Mouse (Mus musculus): ENCODE data around the gene Cand2.

DNA sequence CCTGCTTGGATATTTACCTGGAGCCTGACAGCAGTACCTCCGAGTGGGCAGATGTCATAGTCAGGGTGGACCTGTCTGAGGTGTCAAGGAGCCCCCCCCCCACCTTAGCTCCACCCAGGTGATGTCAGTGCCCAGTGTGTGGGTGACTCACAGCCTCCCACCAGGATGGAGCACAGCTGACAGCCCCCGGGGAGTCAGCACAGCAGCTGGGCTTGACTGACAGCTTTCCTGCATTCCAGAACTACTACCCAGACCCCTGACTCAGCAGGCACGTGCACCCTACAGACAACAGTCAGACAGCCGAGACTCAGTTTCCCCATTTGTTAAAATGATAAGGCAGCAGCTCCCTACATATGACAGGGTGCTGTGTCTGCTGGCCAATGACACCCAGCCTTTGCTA is 13.4 kb upstream of the Cand2 start:
- TF ChIP-seq CTCF (conservative IDR thresholded peaks at IDR 0.05; ENCODE audit: low read length) (no peak), NANOG (IDR thresholded peaks at IDR 0.05; ENCODE audit: borderline replicate concordance, low read length) (no peak)

All from E14TG2a.4 (cell line).